Mouse (Mus musculus) lung, embryonic 14.5 days (tissue): ENCODE results near the gene Zfand2a. TPM values are rescaled to one million over a fixed set of nuclear protein-coding genes. Genes with fewer than 3 reads are reported as not detected.

Source experiments
- ATAC-seq: fragments of 200-750 bp; cut with Nextera tagmentation; 2 replicates; pipeline ENCODE4 v1.8.0; 2017; ENCODE audit warnings: mild to moderate bottlenecking, moderate TSS enrichment, moderate library complexity; ENCODE audit not compliant: insufficient read depth
- DNase-seq: peaks from one replicate; pipeline ENCODE4 v3.0.0-alpha.2; 2015
- H3K27ac ChIP-seq: fragments of 300-500 bp; sonication (generic); 2 replicates; pipeline ENCODE4 v1.5.1; 2014; ENCODE audit warnings: low read depth, mild to moderate bottlenecking, moderate library complexity
- H3K27me3 ChIP-seq: fragments of 300-500 bp; sonication (generic); 2 replicates; pipeline ENCODE4 v1.6.1; 2014; ENCODE audit warnings: low read length, control low read depth; ENCODE audit not compliant: insufficient read depth
- H3K36me3 ChIP-seq: fragments of 300-500 bp; sonication (generic); 2 replicates; pipeline ENCODE4 v1.6.1; 2014; ENCODE audit warnings: control low read depth; ENCODE audit not compliant: insufficient read depth
- H3K4me1 ChIP-seq: fragments of 300-500 bp; sonication (generic); 2 replicates; pipeline ENCODE4 v1.6.1; 2014; ENCODE audit warnings: antibody characterized with exemption, control low read depth; ENCODE audit not compliant: insufficient read depth
- H3K4me2 ChIP-seq: fragments of 300-500 bp; sonication (generic); 2 replicates; pipeline ENCODE4 v1.6.1; 2014; ENCODE audit warnings: mild to moderate bottlenecking
- H3K4me3 ChIP-seq: fragments of 300-500 bp; sonication (generic); 2 replicates; pipeline ENCODE4 v1.5.1; 2014; ENCODE audit warnings: low read depth, low read length
- H3K9ac ChIP-seq: fragments of 300-500 bp; sonication (generic); 2 replicates; pipeline ENCODE4 v1.6.1; 2014
- H3K9me3 ChIP-seq: fragments of 300-500 bp; sonication (generic); 2 replicates; pipeline ENCODE4 v1.6.1; 2016; ENCODE audit warnings: low read depth, low read length, control low read depth
- CTCF ChIP-seq: IDR thresholded peaks from 2 replicates; pipeline ENCODE4 v1.5.1; 2016; ENCODE audit warnings: antibody characterized with exemption, low read depth
- WGBS: fragments of 180-500 bp; shearing (Covaris S2); extraction: QIAGEN DNeasy Blood & Tissue Kit; methylation state at CpG from one replicate; pipeline ENCODE4 v1.1.7; 2014; 5-methylcytosine and 5-hydroxymethylcytosine counted together
- polyA plus RNA-seq: library from polyadenylated mRNA; unstranded; fragments of >200 nt; fragmentation: Nextera tagmentation; extraction: Ambion mirVana; gene quantifications from 2 replicates; pipeline ENCODE4 v1.2.1, GENCODE M21; 2014

The Zfand2a gene
- polyA plus RNA-seq, 1 experiment from 2014 or later: 5.3 TPM

DNA sequence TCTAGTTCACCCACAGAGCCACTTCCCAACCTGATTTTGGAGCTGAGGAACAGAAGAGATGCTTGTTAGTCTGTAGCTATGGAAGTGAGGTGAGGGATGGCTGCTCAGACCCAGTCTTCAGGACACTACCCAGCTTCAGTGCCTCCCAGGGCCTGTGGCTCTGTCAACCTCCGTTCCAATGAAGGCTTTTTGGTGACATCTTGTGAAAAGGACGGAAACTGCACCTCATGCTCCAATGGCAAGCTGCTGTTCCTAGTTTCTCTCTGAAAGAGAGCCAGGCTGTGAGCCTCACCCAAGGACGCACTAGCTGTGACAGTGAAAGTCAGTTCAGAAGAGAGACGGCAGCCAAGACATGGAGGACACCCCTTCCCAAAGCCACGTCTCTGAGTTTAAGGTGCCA, 16.4 kb downstream of the Zfand2a start:
- 47% methylated on average over 5 of the region's 5 CpGs for WGBS
- Histone ChIP-seq H3K9ac (no peak overlapping the region; the same call in 1 of the 2 replicates), H3K27ac (no peak overlapping the region), H3K4me3 (no peak overlapping the region), H3K9me3 (no peaks in the 10 kb centered on the region), H3K4me1 (no peaks in the 10 kb centered on the region), H3K36me3 (peaks cover 23% of the 10 kb centered on the region), H3K27me3 (no peaks in the 10 kb centered on the region), H3K4me2 (no peak overlapping the region)
- ATAC-seq (no peak), DNase-seq (peak; percentile 64)
- peak; percentile 60 for TF ChIP-seq CTCF

DNA sequence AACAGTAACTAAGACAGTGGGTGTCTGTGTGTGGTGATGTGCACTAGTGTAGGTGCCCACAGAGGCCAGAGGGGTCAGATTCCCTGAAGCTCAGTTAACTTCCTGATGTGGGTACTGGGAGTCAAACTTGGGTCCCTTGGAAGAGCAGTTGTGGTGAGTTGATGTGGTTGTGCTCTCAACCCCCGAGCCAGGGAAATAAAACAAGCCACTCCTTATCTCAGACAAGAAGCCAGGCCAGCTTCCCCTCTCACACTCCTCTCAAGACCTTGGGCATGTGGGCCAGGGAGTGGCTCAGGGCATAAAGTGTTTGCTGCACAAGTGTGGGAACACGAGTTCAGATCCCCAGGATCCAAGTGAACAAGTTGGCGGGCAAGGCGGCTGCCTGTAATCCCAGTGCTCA, 17.5 kb downstream of the Zfand2a start:
- H3K4me3 ChIP-seq: no peak overlapping the region
- H3K9ac ChIP-seq: no peak overlapping the region
- ATAC-seq (no peak), DNase-seq (no peak)
- no peaks in the 10 kb centered on the region for H3K4me1 ChIP-seq
- no peak overlapping the region for H3K4me2 ChIP-seq
- H3K27ac ChIP-seq: no peak overlapping the region
- no peaks in the 10 kb centered on the region for H3K9me3 ChIP-seq
- 60% methylated on average over 4 of the region's 4 CpGs for WGBS
- H3K36me3 ChIP-seq: peaks cover 12% of the 10 kb centered on the region
- no peaks in the 10 kb centered on the region for H3K27me3 ChIP-seq
- no peak for TF ChIP-seq CTCF

DNA sequence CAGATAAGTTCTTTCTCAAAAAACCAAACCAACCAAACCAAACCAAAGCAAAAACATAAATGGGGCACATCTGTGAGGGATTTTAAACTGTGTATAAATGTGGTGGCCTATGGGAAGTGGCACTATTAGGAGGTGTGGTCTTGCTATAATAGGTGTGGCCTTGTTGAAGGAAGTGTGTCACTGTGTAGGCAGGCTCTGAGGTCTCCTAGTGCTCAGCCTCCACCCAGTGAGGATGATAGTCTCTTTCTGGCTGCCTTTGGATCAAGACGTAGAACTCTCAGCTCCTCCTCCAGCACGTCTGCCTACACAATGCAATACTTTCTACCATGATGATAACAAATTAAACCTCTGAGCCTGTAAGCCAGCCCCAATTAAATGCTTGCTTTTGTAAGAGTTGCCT, 18.0 kb downstream of the Zfand2a start:
- Histone ChIP-seq H3K27ac (no peak overlapping the region), H3K4me2 (no peak overlapping the region), H3K27me3 (no peaks in the 10 kb centered on the region), H3K9me3 (no peaks in the 10 kb centered on the region), H3K36me3 (peaks cover 7% of the 10 kb centered on the region), H3K9ac (no peak overlapping the region), H3K4me1 (no peaks in the 10 kb centered on the region), H3K4me3 (no peak overlapping the region)
- ATAC-seq: no peak
- no peak for DNase-seq
- WGBS: 63% methylated on average over 2 of the region's 2 CpGs
- no peak for TF ChIP-seq CTCF

DNA sequence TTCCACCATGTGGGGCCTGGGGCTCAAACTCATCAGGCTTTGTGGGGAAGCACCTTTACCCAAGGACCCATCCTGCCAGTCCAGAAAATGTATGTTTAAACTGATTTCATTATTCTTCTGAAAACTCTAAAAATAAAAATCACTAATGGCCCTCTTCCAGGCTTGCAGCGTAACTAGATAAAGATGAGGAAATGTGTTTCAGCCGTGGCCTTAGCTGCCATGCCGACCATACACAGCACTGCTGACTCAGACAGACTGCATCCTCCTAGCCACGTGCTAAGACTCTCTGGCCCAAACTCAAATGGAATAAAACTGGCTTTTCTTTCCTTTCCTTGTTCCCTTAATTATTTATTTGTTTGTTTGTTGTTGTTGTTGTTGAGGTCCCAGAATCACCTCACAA, 19.5 kb downstream of the Zfand2a start:
- Histone ChIP-seq H3K4me2 (no peak overlapping the region), H3K4me1 (no peaks in the 10 kb centered on the region), H3K27ac (no peak overlapping the region), H3K4me3 (no peak overlapping the region), H3K9ac (no peak overlapping the region), H3K36me3 (no peaks in the 10 kb centered on the region), H3K9me3 (no peaks in the 10 kb centered on the region), H3K27me3 (no peaks in the 10 kb centered on the region)
- WGBS: 55% methylated on average over 4 of the region's 4 CpGs
- no peak for ATAC-seq
- DNase-seq: no peak
- no peak for TF ChIP-seq CTCF

DNA sequence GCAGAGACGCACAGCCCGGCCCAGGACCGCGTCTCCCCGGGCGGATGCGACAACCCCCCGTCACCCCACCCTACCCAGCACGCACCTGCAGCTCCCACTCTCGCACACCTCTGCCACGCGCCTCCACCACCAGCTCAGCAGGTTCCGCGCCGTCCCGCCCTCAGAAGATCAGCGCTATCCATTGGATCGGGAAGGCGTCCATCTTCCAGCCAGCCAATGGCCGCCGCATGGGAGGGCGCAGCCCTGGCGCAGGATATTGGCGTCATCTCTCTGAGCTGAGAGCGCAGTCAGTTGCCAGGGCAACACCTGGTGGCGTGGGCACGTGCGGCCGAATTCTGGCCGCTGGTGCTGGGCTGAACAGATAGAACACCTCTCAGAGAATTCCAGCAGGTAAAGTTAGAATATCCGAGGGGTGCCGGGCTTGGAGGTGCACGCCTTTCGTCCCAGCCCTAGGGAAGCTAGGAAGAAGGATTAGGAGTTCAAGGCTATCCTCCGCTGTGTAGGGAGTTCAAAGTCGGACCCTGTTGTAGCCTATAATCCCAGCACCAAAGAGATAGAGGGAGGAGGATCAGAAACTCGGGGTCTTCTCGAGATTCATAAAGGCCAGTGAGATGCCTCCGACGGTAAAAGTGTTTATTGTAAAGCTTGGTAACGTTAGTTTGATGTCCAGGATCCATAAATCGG, 23.8 kb downstream of the Zfand2a start, which contains the start of gene 3110082I17Rik:
3110082I17Rik (minus strand) TSS at position 144 of the 684 bp plus-strand sequence.
- H3K4me3 ChIP-seq: peak within 1 kb of the TSS; percentile 65
- TF ChIP-seq CTCF: no peak
- peak within 1 kb of the TSS; percentile 85 for H3K4me2 ChIP-seq
- WGBS: 4% methylated on average over 42 of the region's 42 CpGs
- H3K4me1 ChIP-seq: no peaks in the 10 kb centered on the region
- peak; percentile 99 for DNase-seq
- H3K36me3 ChIP-seq: no peaks in the 10 kb centered on the region
- H3K27ac ChIP-seq: no peak within 1 kb of the TSS
- ATAC-seq: peak; percentile 99
- no peaks in the 10 kb centered on the region for H3K9me3 ChIP-seq
- H3K27me3 ChIP-seq: no peaks in the 10 kb centered on the region
- peak within 1 kb of the TSS; percentile 53 for H3K9ac ChIP-seq

DNA sequence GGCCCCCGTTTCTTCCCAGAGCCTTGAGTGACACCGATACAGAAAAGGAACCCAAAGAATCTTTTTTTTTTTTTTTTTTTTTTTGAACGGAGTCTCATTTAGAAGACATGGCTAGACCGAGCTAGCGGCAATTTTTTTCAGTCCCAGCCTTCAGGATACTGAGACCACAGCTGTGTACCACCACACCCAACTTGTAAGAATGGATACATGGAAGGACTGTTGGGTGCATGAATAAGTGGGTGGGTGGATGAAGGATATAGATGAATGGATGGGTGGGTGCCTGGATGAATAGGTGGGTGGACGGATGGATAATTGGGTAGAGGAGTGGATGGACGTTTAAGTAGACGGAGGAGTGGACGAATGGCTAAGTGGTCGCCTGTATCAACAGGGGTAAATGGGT, 24.4 kb downstream of the Zfand2a start:
- WGBS: 6% methylated on average over 10 of the region's 10 CpGs
- peak; percentile 10; the same call in 1 of the 2 replicates for ATAC-seq
- peak overlapping the region; percentile 85 for H3K4me2 ChIP-seq
- H3K4me3 ChIP-seq: peak overlapping the region; percentile 65
- no peaks in the 10 kb centered on the region for H3K27me3 ChIP-seq
- no peaks in the 10 kb centered on the region for H3K4me1 ChIP-seq
- peak overlapping the region; percentile 53 for H3K9ac ChIP-seq
- H3K27ac ChIP-seq: no peak overlapping the region
- no peaks in the 10 kb centered on the region for H3K9me3 ChIP-seq
- TF ChIP-seq CTCF: no peak
- H3K36me3 ChIP-seq: peaks cover 2% of the 10 kb centered on the region
- no peak for DNase-seq

DNA sequence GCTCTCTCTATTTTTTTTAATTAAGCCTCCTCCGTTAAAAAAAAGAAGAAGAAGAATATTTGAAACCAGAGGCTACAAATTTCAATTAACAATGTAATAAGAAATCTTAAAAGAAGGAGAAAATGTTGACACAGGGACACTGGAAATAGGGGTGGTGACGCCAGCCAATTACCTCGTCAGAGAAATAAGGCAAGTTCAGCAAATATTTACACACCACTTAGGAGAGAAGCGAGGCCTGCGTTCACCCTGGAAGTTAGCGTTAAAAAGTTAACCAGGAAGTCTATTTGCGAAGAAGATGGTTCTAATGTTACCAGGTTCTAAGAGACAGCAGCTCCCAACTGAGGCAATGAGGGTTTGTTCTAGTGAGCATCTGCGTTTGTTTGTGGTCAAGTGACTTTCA, 27.1 kb downstream of the Zfand2a start:
- H3K9me3 ChIP-seq: no peaks in the 10 kb centered on the region
- H3K9ac ChIP-seq: no peak overlapping the region
- peak overlapping the region; percentile 58; the same call in 1 of the 2 replicates for H3K27ac ChIP-seq
- H3K4me3 ChIP-seq: no peak overlapping the region
- 62% methylated on average over 8 of the region's 8 CpGs for WGBS
- TF ChIP-seq CTCF: no peak
- ATAC-seq (no peak), DNase-seq (peak; percentile 46)
- no peaks in the 10 kb centered on the region for H3K4me1 ChIP-seq
- H3K36me3 ChIP-seq: peaks cover 11% of the 10 kb centered on the region
- H3K27me3 ChIP-seq: no peaks in the 10 kb centered on the region
- H3K4me2 ChIP-seq: peak overlapping the region; percentile 15; the same call in 1 of the 2 replicates
